Mouse (Mus musculus): ENCODE results near the gene Rab23. TPM values are rescaled to one million over a fixed set of nuclear protein-coding genes. Genes with fewer than 3 reads are reported as not detected.
"Not testable (repeated sequence)": the region's sequence is repeated elsewhere in the genome, so short reads cannot be mapped to it uniquely, and the experiment has no call there.

Rab23 gene
- total RNA-seq, 2 experiments from 2014 or later: 27.4 to 32.1 TPM

DNA sequence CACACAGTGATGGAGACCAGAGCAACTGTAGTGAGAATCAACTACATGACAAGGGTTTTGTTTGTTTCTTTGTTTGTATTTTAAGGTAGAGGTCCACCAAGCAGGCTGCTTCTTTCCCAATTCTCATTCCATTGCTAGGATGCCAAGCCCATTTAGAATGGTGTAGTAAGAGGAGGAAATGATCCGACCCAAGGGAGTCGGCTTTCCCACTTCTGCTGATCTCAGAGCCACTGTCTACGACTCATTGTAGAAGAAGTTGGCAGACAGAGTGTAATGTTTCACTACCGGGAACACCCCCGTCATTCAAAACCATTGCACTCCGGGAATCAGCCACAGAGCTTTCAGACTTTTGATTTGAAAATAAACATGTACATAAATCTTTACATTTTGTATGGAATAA, 4.8 kb downstream of the Rab23 start:
- no peak for DNase-seq (ENCODE audit: low spot score in 2 of 2)
- intact Hi-C loops (cut with DNase I): no loop called here

DNA sequence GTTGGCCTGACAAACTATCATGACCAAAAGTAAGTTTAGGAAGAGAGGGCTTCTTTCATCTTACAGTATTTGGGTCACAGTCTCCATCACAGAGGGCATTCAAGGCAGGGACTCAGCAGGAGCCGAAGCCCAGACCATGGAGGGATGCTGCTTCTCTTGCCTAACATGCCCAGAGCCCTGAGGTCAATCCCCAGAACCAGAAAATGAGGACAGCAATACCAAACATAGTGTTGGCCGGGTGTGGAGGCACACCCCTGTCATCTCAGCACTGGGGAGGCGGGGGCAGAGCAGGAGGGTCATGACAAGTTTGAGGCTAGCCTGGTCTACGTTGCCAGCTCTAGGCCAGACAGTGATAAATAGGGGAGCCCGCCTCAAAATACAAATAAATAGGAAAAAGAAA, 5.4 kb downstream of the Rab23 start:
- DNase-seq (ENCODE audit: low spot score in 2 of 2): no peak
- intact Hi-C loops (cut with DNase I): no loop called here

DNA sequence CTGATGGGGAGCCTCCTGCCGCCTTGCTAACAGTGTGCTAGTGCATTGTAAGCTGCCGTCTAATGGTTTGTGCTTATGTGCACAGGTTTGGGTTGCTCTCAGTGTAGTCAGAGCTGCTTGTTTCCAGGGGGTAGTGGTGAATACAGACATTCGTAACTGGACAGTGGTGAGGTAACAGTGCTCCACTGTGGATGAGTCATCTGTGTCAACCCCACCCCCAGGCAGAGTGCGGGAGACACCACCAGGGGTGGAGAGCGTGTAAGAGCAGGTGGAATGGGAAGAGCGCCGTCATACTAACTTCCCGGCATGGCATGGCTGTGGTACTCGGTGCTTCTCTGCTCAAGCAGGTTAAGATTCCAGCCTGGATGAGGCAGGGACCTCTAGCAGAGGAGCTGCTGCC, 13.4 kb downstream of the Rab23 start:
- no peak for DNase-seq (ENCODE audit: low spot score in 2 of 2)
- intact Hi-C loops (cut with DNase I): no loop called here

DNA sequence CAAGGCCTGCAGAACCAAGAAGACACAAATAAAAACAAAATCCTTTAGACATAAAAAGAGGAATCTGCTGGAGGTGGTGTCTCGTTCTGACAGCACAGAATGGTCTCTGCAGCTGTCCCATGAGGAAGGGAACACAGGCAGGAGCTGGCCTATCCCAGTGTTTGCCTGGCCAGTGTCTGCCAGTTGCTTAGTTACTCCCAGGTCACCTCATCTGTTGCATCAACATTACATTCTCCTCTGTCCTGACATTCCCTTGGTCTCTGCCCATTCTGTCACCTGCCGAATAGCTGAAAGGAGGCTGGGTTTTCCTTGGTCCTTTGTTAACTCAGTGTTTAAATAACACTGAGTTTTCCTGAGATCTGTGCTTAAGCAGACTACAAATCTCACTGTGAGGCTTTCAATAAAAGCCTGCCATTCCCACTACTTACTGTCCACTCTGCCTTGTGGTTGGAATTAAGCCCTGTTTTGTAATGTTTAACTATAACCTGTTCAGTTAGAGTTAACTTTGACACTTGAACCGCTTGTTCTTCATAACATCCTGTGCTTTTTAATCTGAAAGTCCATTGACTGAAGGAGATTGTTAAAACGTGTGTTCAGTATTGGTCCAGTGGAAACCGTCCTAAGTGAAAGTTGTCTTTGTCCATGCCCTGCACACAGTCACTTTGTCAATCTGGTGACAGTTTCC, 14.5 kb downstream of the Rab23 start:
- intact Hi-C loops (cut with DNase I): no loop called here
- no peak for DNase-seq (ENCODE audit: low spot score in 2 of 2)

DNA sequence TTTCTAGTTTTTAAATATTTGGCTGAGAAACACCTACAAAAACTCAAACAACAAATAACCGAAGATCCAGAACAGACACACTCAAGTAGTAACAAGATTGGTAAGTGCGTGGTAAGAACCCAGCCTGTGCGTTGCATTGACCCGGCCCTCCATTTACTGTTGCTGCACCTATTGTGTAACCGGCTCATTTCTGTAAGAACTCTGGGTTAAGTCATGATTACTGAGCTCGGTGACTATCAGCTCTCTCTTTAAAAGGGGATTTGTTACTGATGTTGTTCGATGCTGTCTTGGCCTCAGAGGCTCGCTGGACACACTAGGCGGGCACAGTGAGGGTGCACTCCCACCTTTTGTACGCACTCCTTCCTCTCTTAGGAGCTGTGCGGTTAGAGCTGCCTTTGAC, 18.6 kb downstream of the Rab23 start:
- no peak for DNase-seq (ENCODE audit: low spot score in 2 of 2)

DNA sequence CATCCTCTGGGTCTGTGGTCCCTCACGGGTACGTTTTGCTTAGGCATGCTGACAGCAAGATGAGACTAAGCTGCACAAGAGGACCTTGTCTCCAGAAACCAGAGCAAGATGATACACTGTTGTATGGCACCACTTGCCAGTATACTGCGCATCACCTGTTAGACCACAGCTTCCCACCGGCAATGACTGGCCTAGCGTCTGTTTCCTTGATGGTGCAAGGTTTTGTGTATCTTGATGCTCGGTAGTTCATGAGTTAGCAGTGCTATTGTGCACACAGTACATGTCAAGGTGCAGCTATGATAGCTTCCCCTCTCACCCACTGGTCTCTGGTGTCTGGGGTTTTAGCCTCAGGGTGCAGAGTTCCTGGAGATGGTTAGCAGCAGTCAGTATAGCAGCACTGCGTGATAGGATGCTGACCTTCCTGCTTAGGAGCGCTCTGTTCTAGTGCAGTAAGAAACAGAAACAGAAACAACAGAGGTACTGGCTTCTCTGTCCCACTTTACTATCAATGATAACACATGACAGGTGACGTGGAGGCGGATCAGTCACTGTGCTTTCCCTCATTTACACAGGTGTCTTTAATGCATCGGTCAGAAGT, 19.1 kb downstream of the Rab23 start:
- intact Hi-C loops (cut with DNase I): loop anchor here (2.0 kb wide), 1 partner anchor 68 kb away; no protein-coding TSS in a partner anchor
- DNase-seq (ENCODE audit: low spot score in 2 of 2): no peak

More for the DNA sequence above, 18.6 kb downstream of the Rab23 start:
- intact Hi-C loops (cut with DNase I): loop anchor here (2.0 kb wide), 1 partner anchor 67 kb away; no protein-coding TSS in a partner anchor

DNA sequence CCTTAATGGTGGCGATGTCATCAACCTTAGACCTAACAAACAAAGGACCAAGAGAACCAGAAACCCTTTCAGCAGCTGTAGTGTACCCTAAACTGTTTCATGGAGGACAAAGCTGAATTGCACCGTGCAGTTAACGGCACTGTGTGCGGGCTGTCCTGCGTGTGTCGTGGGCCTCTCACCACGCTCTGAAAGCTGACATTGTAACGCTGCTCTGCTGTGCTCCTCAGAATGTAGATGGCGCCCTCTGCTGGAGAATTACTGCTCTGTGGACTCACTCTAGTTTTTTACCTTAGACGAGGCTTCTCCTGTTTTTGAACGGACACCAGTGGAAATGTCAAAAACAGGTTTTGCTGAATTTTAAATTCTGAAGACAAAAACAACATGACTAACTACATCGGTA, 19.6 kb downstream of the Rab23 start:
- DNase-seq (ENCODE audit: low spot score in 2 of 2): peak; percentile 69 to 79
- intact Hi-C loops (cut with DNase I): loop anchor here (2.0 kb wide), 1 partner anchor 69 kb away; no protein-coding TSS in a partner anchor

GRCm38 (mm10) chr1:33742903-33743302, 23.2 kb downstream of the Rab23 start:
- intact Hi-C loops (cut with DNase I): no loop called here

DNA sequence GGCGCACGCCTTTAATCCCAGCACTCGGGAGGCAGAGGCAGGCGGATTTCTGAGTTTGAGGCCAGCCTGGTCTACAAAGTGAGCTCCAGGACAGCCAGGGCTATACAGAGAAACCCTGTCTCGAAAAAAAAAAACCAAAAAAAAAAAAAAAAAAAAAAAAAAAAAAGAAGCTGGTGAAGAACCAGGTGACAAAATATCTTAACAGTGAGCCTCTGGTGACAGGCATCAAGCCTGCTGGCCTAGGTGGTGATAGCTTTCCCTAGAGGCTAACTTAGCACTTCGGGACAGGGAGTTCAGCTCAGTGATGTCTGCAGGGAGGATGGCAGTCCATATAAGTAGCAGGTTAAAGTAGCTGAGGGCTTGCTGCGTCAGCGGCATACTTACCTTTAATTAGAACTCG, 25.1 kb downstream of the Rab23 start:
- DNase-seq (ENCODE audit: low spot score in 2 of 2); intact Hi-C loops (cut with DNase I): not testable (repeated sequence)

More at GRCm38 (mm10) chr1:33742903-33743302, 23.2 kb downstream of the Rab23 start:
- DNase-seq (ENCODE audit: low spot score in 2 of 2): peak; percentile 44 to 46

DNA sequence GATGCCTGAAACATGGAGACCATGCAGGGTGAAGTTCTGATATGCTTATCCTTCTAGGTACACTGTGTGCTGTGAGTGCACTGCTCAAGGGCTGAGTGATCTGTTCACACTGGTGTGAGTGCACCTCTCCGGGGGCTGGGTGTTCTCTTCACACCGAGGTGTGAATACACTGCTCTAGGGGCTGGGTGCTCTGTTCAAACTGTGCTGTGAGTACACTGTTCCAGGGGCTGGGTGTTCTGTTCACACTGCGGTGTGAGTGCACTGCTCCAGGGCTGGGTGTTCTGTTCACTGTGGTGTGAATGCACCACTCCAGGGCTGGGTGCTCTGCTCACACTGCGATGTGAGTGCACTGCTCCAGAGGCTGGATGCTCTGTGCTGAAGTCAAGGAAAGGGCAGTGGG, 26.2 kb downstream of the Rab23 start:
- no peak for DNase-seq (ENCODE audit: low spot score in 2 of 2)
- intact Hi-C loops (cut with DNase I): no loop called here

DNA sequence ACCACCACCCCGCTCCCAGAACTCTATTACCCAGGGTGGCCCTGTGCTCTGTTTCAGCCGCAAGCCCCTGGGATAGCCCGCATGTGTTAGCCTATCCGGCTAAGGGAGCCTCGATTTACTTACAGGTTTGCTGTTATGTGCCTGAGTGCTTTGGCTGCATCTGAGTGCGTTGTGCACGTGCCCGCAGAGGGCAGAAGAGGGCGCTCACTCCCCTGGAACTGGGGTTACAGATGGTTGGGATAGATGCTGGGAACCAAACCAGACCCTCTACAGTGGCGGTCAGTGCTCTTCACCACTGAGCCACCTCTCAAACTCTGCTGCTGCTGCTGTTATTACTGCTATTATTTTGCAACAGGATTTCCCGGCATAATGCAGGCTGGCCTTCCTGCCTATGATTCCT, 29.4 kb downstream of the Rab23 start:
- no peak for DNase-seq (ENCODE audit: low spot score in 2 of 2)
- intact Hi-C loops (cut with DNase I): no loop called here

DNA sequence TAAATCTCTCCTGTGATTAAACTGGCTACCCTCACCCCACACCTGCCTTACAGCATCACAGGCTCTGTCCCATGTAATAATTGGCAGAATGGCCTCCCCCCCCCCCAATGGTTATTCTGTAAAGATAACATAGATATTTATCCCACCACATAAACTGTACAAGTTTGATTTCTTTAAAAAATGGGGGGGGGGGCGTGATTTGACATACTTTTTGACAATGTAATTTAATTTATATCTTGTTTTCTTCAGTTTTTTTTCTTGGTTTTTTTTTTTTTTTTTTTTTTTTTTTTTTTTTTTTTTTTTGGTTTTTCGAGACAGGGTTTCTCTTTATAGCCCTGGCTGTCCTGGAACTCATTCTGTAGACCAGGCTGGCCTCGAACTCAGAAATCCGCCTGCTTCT, 30.0 kb downstream of the Rab23 start:
- DNase-seq (ENCODE audit: low spot score in 2 of 2); intact Hi-C loops (cut with DNase I): not testable (repeated sequence)

DNA sequence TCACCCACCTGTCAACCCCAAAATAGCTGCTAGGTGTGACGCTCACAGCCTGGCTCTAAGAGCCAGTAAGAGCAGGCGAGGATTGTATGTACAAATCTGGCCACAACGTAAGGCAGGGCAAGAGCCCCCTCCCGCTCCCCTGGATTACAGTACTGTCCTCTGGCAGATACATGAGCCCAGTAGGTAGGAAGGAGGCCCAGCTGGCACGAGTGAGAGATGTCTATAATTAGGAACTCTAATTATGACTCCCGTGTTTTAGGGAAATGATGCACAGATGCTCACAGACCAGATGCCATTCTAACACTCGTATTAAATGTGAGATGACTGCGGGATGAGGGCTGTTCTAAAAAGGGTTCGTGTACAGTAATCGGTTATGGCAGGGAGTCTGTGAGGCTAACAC, 31.6 kb downstream of the Rab23 start:
- intact Hi-C loops (cut with DNase I): no loop called here
- DNase-seq (ENCODE audit: low spot score in 2 of 2): peak in 1 of 2 experiments; percentile 29

DNA sequence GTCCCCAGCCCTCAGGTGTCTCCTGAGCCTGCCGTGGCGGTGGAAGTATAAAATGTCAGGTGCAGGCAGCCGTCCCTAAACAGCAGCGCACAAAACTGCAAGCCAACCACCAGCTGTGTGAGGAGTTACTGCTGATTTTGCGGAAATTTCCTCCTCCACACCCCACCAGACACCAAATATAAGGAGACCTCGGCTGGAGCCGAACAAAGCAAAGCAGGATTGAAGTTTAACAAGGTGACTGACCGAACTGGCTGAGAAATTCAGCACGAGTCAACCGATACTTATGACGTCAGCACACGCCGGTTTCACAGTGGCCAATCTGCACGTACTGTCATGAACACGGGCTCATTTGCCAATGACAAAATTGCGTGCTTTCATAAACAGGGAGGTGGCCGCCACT, 34.4 kb downstream of the Rab23 start:
- DNase-seq (ENCODE audit: low spot score in 2 of 2): no peak
- intact Hi-C loops (cut with DNase I): no loop called here

DNA sequence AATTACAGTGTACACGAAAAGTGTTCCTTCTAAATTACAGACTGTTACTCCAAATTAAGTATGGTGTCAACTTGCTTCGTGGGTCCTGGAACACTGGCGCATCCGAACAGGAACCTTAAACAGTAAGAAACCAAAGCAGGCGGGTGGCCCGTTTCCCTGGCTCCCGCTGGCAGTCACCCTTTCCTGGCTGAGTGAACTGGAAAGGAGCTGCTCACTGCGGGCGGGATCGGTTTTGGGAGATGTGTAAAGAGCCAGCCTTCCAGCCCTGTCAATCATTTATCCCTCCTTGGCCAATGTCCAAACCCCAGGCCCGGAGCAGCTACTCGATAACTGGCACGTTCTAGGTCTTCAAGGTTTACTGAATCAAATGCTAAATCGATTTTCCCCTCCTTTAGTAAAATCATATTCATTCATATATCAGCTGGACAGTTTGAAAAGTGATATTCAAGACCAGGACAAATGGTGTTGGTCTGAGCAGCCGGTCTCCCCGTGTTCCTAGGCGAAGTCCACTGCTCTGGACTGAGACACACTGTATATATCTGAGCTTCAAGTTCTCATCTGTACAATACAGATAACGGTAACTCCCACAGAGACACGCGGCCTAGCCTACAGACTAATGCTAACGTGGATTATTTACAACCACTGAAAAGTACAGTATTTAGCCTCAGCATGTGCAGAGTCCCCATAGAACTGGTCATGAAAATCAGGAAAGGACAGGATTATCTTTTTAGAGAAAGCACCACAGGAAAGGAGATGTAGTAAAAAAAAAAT, 35.5 kb downstream of the Rab23 start:
- DNase-seq (ENCODE audit: low spot score in 2 of 2): no peak
- intact Hi-C loops (cut with DNase I): loop anchor here (5.0 kb wide), 1 partner anchor 57 kb away; the partner anchor contains the start of gene Zfp451

GRCm38 (mm10) chr1:33755799-33756198, 36.1 kb downstream of the Rab23 start:
- DNase-seq (ENCODE audit: low spot score in 2 of 2): no peak
- intact Hi-C loops (cut with DNase I): loop anchor here (5.0 kb wide), 1 partner anchor 57 kb away; the partner anchor contains the start of gene Zfp451

DNA sequence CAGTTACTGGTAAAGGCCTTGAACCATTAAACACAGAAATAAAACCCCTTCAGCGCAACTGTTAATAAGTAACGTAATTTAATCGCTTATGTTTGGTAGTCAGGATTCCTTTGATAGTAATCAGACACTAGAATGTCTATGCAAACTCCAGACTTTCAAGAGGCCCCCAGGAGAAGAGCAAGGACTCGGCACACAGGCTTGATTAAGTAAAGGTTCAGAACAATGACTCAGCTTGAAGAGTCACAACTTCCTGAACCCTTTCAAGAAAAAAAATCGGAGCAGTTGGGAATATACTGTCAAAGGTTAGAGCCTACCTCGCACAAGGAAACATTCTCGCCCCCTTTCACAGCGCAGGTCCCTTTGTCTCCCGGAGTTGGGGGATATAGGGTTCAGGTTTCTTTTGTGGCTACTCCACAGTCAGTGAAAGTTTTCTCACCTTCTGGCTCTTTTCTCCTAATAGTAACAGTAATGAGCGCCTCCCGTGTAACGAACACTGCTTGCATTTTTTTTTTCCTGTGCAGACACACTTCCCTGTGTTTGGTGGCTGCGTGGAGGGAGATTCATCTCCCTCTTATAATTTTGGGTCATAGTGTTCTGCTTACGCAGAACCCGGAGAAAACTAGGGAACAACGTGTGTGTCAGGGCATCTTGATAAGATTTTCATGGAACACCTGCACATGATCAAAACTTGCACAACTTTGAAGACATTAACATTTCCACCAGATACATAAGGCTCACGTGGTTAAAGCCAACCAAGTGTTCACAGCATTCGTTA, 36.8 kb downstream of the Rab23 start:
- intact Hi-C loops (cut with DNase I): loop anchor here (5.0 kb wide), 1 partner anchor 56 kb away; the partner anchor contains the start of gene Zfp451
- DNase-seq (ENCODE audit: low spot score in 2 of 2): no peak

- intact Hi-C loops (cut with DNase I): loop anchor here (5.0 kb wide), 1 partner anchor 55 kb away; the partner anchor contains the start of gene Zfp451
- DNase-seq (ENCODE audit: low spot score in 2 of 2): no peak
Measured at GRCm38 (mm10) chr1:33757033-33757413, 37.3 kb downstream of the Rab23 start.

DNA sequence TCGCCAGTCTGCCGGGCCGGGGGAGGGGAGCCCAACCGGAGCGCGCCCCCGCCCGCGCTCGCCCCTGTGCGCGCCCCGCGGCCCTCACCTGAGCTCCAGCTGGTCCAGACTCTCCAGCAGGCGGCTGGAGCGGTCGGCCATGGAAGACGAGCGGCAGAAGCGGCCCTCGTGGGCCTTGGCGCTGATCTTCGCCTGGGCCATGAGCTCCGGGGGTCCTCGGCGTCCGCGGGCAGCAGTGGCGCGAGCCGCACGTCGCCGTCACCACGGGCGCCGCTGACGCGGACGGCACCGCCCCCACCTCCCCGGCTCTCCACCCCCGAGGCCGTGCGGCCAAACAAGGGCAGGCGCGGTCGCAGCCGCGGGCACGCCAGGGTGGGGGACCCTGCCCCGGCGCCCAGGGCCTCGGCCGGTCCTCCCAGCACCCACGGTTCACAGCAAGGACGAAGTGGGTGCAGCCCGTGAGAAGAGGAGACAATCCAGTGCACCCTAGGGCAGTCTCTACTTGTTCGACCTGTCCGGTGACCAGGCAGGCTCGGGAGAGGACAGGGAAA, 37.9 kb downstream of the Rab23 start, which contains the start of gene Bag2:
Gene Bag2, minus strand, starts transcription at position 305 of the 551 bp plus-strand sequence.
- intact Hi-C loops (cut with DNase I): loop anchor here (5.0 kb wide), 1 partner anchor 55 kb away; the partner anchor contains the start of gene Zfp451
- peak; percentile 67 to 73 for DNase-seq (ENCODE audit: low spot score in 2 of 2)
